Mouse (Mus musculus) intestine, postnatal 0 days (tissue): ENCODE results near the gene Gm44790. TPM values are rescaled to one million over a fixed set of nuclear protein-coding genes. Genes with fewer than 3 reads are reported as not detected.
"Not testable (repeated sequence)": the region's sequence is repeated elsewhere in the genome, so short reads cannot be mapped to it uniquely, and the experiment has no call there.

ENCODE experiments used
- ATAC-seq: fragments of 200-750 bp; cut with Nextera tagmentation; 2 replicates; pipeline ENCODE4 v1.8.0; 2017; ENCODE audit warnings: mild to moderate bottlenecking, moderate TSS enrichment, moderate library complexity
- H3K27ac ChIP-seq: fragments of 300-500 bp; sonication (generic); 2 replicates; pipeline ENCODE4 v1.5.1; 2014; ENCODE audit warnings: mild to moderate bottlenecking, low read depth, low read length, moderate library complexity
- H3K27me3 ChIP-seq: fragments of 300-500 bp; sonication (generic); replicated peaks from 2 replicates; pipeline ENCODE4 v1.6.1; 2014; ENCODE audit warnings: low read length, mixed read lengths; ENCODE audit not compliant: control insufficient read depth, insufficient read depth
- H3K36me3 ChIP-seq: fragments of 300-500 bp; sonication (generic); 2 replicates; pipeline ENCODE4 v1.6.1; 2014; ENCODE audit warnings: mild to moderate bottlenecking, moderate library complexity; ENCODE audit not compliant: control insufficient read depth, insufficient read depth
- H3K4me1 ChIP-seq: fragments of 300-500 bp; sonication (generic); replicated peaks from 2 replicates; pipeline ENCODE4 v1.6.1; 2014; ENCODE audit warnings: antibody characterized with exemption, low read length, mixed read lengths; ENCODE audit not compliant: control insufficient read depth, insufficient read depth
- H3K4me2 ChIP-seq: fragments of 300-500 bp; sonication (generic); replicated peaks from 2 replicates; pipeline ENCODE4 v1.6.1; 2014; ENCODE audit warnings: low read depth, mild to moderate bottlenecking, moderate library complexity
- H3K4me3 ChIP-seq: fragments of 300-500 bp; sonication (generic); 2 replicates; pipeline ENCODE4 v1.5.1; 2014; ENCODE audit warnings: low read depth, low read length
- H3K9ac ChIP-seq: fragments of 300-500 bp; sonication (generic); 2 replicates; pipeline ENCODE4 v1.6.1; 2014; ENCODE audit warnings: mild to moderate bottlenecking, low read depth, low read length
- H3K9me3 ChIP-seq: fragments of 300-500 bp; sonication (generic); 2 replicates; pipeline ENCODE4 v1.6.1; 2016; ENCODE audit warnings: mixed run types; ENCODE audit not compliant: control insufficient read depth
- CTCF ChIP-seq: sonication (generic); IDR thresholded peaks from 2 replicates; pipeline ENCODE4 v1.5.1; 2016; ENCODE audit warnings: low read depth, mild to moderate bottlenecking, control low read depth, antibody characterized with exemption, moderate library complexity
- WGBS: fragments of 180-500 bp; shearing (Covaris S2); extraction: QIAGEN DNeasy Blood & Tissue Kit; methylation state at CpG from one replicate; pipeline ENCODE4 v1.1.7; 2014; 5-methylcytosine and 5-hydroxymethylcytosine counted together
- polyA plus RNA-seq: library from polyadenylated mRNA; unstranded; fragments of >200 nt; fragmentation: Nextera tagmentation; extraction: Ambion mirVana; gene quantifications from 2 replicates; pipeline ENCODE4 v1.2.1, GENCODE M21; 2015

Gene Gm44790
- polyA plus RNA-seq, 1 experiment from 2014 or later: not detected

DNA sequence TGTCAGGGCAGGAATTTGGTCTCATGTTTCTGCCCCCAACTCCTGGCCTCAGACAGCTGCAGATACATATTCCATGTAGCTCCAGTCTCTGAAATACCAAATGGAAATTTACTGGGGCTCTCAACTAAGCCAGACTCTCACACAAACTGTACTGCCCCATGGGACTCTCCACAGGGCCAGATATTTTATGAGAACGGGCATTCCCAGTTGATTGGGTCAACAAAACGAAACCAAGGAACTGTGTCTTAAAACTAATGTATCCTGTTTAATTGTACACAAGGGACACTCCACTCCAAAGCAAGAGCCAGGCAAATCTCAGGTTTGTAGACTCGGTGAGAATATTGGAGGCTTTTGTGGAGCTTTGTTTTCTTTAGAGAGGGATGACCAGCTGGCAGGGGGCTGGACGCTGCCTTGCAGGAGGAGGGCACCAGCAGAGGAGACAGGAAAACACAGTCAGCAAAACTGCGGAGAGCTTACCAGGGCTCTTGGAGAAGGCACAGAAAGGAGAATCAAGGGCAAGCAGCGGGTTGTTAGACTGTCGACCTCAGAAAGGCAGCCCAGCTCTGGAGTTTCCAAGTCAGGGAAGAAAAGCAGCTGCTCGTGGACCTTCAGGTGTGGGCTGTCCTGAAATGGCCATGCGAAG lies 53.9 kb downstream of the Gm44790 start:
- peaks cover 13% of the 10 kb centered on the region for H3K4me1 ChIP-seq
- no peaks in the 10 kb centered on the region for H3K27me3 ChIP-seq
- peak overlapping the region; percentile 4; the same call in 1 of the 2 replicates for H3K4me3 ChIP-seq
- peak overlapping the region; percentile 48 for H3K4me2 ChIP-seq
- no peak; the same call in 1 of the 2 replicates for ATAC-seq
- no peaks in the 10 kb centered on the region for H3K9me3 ChIP-seq
- WGBS: 31% methylated on average over 9 of the region's 9 CpGs
- TF ChIP-seq CTCF: no peak
- H3K36me3 ChIP-seq: no peaks in the 10 kb centered on the region
- H3K9ac ChIP-seq: peak overlapping the region; percentile 26; the same call in 1 of the 2 replicates
- H3K27ac ChIP-seq: peak overlapping the region; percentile 72

DNA sequence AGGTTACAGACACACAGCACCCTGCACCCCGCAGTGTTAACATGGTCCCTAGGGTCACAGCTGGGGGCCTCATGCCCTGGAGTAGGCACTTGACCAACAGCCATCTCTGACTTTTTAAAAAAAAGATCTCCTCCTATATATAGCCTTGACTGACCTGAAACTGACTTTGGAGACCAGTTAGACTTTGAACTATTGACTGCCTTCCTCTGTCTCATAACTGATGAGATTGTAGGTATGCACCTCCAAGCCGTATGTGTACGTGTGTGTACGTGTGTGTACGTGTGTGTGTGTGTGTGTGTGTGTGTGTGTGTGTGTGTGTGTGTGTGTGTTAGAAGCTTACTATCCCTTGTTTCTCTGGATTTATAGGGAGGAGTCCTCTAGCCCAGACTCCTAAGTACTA lies 55.4 kb downstream of the Gm44790 start:
- Histone ChIP-seq H3K4me2 (no peak overlapping the region), H3K27me3 (no peaks in the 10 kb centered on the region), H3K4me3 (no peak overlapping the region), H3K4me1 (peaks cover 14% of the 10 kb centered on the region), H3K9me3 (no peaks in the 10 kb centered on the region), H3K36me3 (no peaks in the 10 kb centered on the region), H3K9ac (no peak overlapping the region), H3K27ac (peak overlapping the region; percentile 35; the same call in 1 of the 2 replicates)
- no peak for TF ChIP-seq CTCF
- peak; percentile 71 for ATAC-seq
- WGBS: 64% methylated on average over 5 of the region's 5 CpGs

DNA sequence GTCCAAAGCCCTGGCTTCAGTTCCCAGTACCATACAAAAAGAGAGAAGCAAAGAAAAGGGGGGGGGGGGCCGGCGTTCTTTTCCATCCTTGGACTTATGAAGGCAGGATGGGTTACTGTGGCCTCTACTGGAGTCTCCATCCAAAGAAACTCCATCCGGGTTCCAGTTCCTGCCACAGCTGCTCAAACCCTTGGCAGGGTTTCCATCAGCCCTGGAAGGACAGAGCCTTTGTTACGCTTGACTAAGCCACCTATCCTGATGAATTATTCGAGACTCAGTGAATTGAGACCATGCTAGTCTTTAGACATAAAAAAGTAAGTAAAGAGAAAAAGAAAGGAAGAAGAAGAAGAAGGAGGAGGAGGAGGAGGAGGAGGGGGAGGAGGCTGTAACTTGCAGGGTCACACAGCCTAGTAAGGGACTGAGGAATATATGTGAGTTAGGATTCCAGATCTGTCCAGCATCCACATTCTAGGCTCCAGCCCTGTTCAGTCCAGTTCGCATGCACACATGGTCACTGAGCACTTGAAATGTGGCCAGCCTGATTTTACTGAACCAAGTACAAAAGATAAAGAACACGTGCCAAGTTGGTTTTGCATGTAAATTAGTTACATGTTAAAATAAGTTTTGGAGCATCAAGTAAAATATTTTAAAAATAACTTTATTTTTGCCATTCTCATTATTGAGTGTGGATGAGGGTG lies 59.6 kb downstream of the Gm44790 start:
- H3K4me3 ChIP-seq: no peak overlapping the region
- no peak overlapping the region for H3K27ac ChIP-seq
- no peak for TF ChIP-seq CTCF
- ATAC-seq: no peak
- no peak overlapping the region for H3K4me2 ChIP-seq
- H3K4me1 ChIP-seq: peaks cover 14% of the 10 kb centered on the region; the same call in 1 of the 2 replicates
- no peak overlapping the region for H3K9ac ChIP-seq
- 83% methylated on average over 7 of the region's 7 CpGs for WGBS
- H3K36me3 ChIP-seq: no peaks in the 10 kb centered on the region
- H3K27me3 ChIP-seq: no peaks in the 10 kb centered on the region
- H3K9me3 ChIP-seq: no peaks in the 10 kb centered on the region

DNA sequence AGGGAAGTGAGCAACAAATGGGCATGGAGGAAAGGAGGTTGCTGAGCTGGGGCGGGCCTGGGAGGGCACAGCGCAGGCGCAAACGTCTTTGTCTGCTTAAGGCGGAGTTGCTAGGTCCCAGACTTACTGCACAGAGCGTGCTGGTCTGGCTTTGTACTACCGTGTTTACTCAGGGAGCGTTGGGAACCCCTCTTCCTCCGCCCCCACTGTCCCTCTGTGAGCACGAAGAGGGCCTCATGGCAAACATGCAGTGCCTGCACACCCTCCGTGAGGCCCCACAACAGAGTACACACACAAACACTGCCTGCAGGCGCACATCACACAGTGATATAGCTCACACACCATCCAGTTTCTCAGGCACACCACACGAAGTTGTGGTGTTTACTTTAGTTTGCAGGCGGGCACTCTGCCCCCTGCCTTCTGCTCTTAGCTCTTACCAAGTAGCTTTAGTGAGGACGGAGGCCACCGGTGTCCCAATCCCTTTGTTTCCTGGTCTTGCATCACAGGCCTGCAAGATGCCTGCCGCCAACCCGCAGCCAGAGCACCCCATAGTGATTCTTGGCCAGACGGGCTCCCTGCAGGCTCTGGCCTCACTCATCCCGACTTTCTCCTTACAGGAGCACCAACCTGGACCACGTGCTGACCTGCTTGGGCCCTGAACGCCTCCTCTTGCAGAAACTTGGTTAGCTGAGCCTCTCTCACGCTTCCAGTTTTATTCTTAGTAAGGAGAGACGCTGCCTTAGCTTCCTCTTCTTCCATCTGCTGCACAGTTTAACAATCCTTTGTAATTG lies 61.1 kb downstream of the Gm44790 start:
- H3K27me3 ChIP-seq: no peaks in the 10 kb centered on the region
- peak overlapping the region; percentile 45 for H3K4me2 ChIP-seq
- H3K4me3 ChIP-seq: no peak overlapping the region
- peak overlapping the region; percentile 92 for H3K27ac ChIP-seq
- peak; percentile 69 for TF ChIP-seq CTCF
- no peaks in the 10 kb centered on the region for H3K9me3 ChIP-seq
- H3K4me1 ChIP-seq: peaks cover 10% of the 10 kb centered on the region; the same call in 1 of the 2 replicates
- 3% methylated on average over 24 of the region's 24 CpGs for WGBS
- peak overlapping the region; percentile 34; the same call in 1 of the 2 replicates for H3K9ac ChIP-seq
- no peaks in the 10 kb centered on the region for H3K36me3 ChIP-seq
- peak; percentile 93 for ATAC-seq

DNA sequence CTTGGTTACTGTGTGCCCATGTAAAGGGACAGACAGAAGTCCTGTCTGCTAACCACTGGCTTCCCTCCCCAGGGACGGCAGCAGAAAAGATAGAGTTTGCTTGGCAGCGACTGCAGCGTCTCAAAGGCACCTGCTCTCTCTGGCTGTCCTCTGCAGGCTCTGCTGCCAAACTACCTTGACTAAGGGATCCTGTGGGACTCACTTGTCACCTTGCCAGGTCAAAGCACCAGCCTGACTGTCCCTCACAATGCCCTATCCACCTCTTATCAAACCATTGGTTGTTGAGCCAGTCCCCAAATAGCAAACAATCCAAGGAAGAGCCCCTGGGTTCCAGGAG lies 61.7 kb downstream of the Gm44790 start:
- Histone ChIP-seq H3K36me3 (no peaks in the 10 kb centered on the region), H3K9ac (peak overlapping the region; percentile 34; the same call in 1 of the 2 replicates), H3K27me3 (no peaks in the 10 kb centered on the region), H3K4me3 (no peak overlapping the region), H3K4me2 (peak overlapping the region; percentile 45; the same call in 1 of the 2 replicates), H3K4me1 (peaks cover 10% of the 10 kb centered on the region; the same call in 1 of the 2 replicates), H3K9me3 (no peaks in the 10 kb centered on the region), H3K27ac (peak overlapping the region; percentile 92)
- no peak for ATAC-seq
- WGBS: 22% methylated on average over 3 of the region's 3 CpGs
- no peak for TF ChIP-seq CTCF

DNA sequence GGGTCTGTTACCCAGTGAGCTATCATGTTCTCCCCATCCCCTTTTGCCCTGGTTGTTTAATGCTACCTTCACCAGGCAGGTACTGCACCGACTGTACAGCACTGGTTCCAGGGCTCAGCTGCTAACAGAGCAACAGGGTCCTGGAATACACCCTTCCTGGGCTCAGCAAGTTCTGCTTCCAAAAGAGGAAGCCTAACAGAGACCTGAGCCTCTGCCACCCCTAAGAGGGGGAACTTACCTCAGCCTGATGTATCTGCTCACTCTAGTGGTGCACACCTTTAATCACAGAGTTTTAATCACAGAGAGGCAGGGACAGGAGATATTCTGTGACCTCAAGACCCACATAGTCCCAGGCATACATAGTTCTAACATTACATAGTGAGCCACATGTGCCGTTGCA lies 63.5 kb downstream of the Gm44790 start:
- no peak overlapping the region for H3K9ac ChIP-seq
- H3K9me3 ChIP-seq: no peaks in the 10 kb centered on the region
- H3K4me1 ChIP-seq: peaks cover 10% of the 10 kb centered on the region; the same call in 1 of the 2 replicates
- no peak for ATAC-seq
- H3K4me2 ChIP-seq: no peak overlapping the region
- TF ChIP-seq CTCF: no peak
- WGBS: 92% methylated on average over 2 of the region's 2 CpGs
- H3K4me3 ChIP-seq: no peak overlapping the region
- H3K36me3 ChIP-seq: no peaks in the 10 kb centered on the region
- no peak overlapping the region for H3K27ac ChIP-seq
- no peaks in the 10 kb centered on the region for H3K27me3 ChIP-seq

DNA sequence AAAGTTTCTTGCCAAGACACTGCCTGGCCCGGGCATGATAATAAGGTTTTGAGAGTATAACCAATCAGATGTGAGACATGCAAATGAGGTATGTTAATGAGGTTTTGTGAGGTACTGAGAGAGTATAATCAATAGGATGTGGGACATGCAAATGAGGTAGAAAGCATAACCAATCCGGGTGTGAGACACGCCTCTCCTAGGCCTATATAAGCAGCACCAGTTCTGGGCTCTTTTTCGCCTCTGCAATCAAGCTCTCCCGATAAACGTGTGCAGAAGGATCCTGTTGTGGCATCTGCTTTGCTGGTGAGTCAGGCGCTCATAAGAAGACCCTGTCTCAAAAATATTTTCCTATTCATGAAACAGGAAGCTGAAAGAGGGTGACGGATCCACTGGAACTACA lies 64.0 kb downstream of the Gm44790 start:
- H3K9ac ChIP-seq, H3K36me3 ChIP-seq, H3K4me3 ChIP-seq, H3K4me2 ChIP-seq, H3K27ac ChIP-seq, H3K27me3 ChIP-seq, H3K9me3 ChIP-seq, ATAC-seq: not testable (repeated sequence)
- WGBS: 95% methylated on average over 8 of the region's 8 CpGs
- peaks cover 10% of the 10 kb centered on the region; the same call in 1 of the 2 replicates for H3K4me1 ChIP-seq
